In the genomic region with DNA sequence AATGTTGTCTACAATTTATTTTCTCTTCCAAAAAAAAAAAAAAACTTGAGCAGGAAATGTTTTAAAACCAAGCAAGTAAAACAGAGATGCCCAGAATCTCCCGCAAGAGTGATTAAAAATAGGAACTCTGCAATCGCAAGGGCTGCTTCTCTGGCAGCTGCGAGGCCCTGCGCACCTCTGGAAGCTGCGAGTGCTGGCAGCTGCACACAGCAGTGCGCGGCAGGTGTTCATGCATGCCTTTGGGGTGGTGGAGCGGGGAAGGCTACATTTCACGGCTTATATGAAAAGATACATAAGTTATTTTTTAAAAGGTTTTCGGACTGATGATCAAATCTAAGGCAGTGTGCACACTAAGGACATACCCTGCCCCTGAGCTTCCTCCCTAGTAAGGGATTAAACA, we compare ENCODE assay signal across 25 mouse cellular contexts.
DNase-seq lines count a peak whose midpoint lies in the region; ATAC-seq and TF ChIP-seq lines count a peak whose summit lies in the region.
"Had no signal": no experiment of that assay in that cellular context is flagged by ENCODE, and none has a peak within 500 bp of the region (broad histone marks: within the 10 kb centered on the region; RNA-seq: fewer than 3 reads in every experiment).

No protein-coding gene starts in this region.

- DNase-seq in kidney, adult 18-20 months, result peak; percentile 22
- peak; percentile 9 for DNase-seq in limb, embryonic 14.5 days (ENCODE audit: low spot score)
- no peak for DNase-seq in limb, embryonic 10.5 days (ENCODE audit: low spot score)
- peak; percentile 83 for DNase-seq in A20 (ENCODE audit: low read depth, low spot score)
- DNase-seq in brain, embryonic 14.5 days (ENCODE audit: low read depth), result peak; percentile 34
- DNase-seq: adrenal gland, adult 2 months; cerebellum, adult 8-10 months; cerebellum, postnatal 25 days; gastrocnemius, postnatal 25 days; heart, adult 11 months; liver, embryonic 13.5 days; lung, adult 18-20 months; lung, postnatal 4 days had no signal

- ATAC-seq in kidney, embryonic 15.5 days (replicated peaks; ENCODE audit: low FRiP score), result no peak
- no peak for ATAC-seq in limb, embryonic 14.5 days (ENCODE audit: low FRiP score, low read depth)
- ATAC-seq: activated CD4-positive, CD25-positive, alpha-beta regulatory T cell, adult 4 months; hindbrain, embryonic 16.5 days; intestine, embryonic 16.5 days; lung, postnatal 0 days had no signal

- H3K4me2 ChIP-seq in kidney, embryonic 15.5 days, result no peak overlapping the region
- no peak overlapping the region for H3K4me2 ChIP-seq in limb, embryonic 14.5 days (replicated peaks; ENCODE audit: low read depth, low read length, severe bottlenecking)
- H3K4me2 ChIP-seq: heart, embryonic 15.5 days; limb, embryonic 15.5 days; liver, embryonic 13.5 days; midbrain, embryonic 12.5 days; neural tube, embryonic 13.5 days had no signal

- H3K36me3 ChIP-seq in kidney, embryonic 15.5 days, result no peaks in the 10 kb centered on the region
- H3K36me3 ChIP-seq in limb, embryonic 14.5 days (ENCODE audit: control insufficient read depth, insufficient read depth, low read length), result no peaks in the 10 kb centered on the region
- no peaks in the 10 kb centered on the region for H3K36me3 ChIP-seq in limb, embryonic 10.5 days
- H3K36me3 ChIP-seq: heart, embryonic 10.5 days; heart, embryonic 15.5 days; limb, embryonic 15.5 days; liver, embryonic 13.5 days; midbrain, embryonic 12.5 days; neural tube, embryonic 13.5 days had no signal

- H3K9ac ChIP-seq in kidney, embryonic 15.5 days, result no peak overlapping the region
- H3K9ac ChIP-seq in limb, embryonic 14.5 days (ENCODE audit: low read depth, low read length, severe bottlenecking), result no peak overlapping the region
- H3K9ac ChIP-seq: heart, embryonic 15.5 days; limb, embryonic 15.5 days; liver, embryonic 13.5 days; midbrain, embryonic 12.5 days; neural tube, embryonic 13.5 days had no signal

- 72% methylated on average over 10 of the region's 10 CpGs for WGBS in kidney, embryonic 15.5 days
- 44% methylated on average over 10 of the region's 10 CpGs for WGBS in limb, embryonic 14.5 days
- WGBS in limb, embryonic 10.5 days, result 87% methylated on average over 10 of the region's 10 CpGs

- H3K27ac ChIP-seq in kidney, embryonic 15.5 days, result no peak overlapping the region
- H3K27ac ChIP-seq in limb, embryonic 14.5 days (replicated peaks; ENCODE audit: low read depth, low read length), result no peak overlapping the region
- no peak overlapping the region for H3K27ac ChIP-seq in limb, embryonic 10.5 days
- H3K27ac ChIP-seq: heart, embryonic 10.5 days; heart, embryonic 15.5 days; limb, embryonic 15.5 days; liver, embryonic 13.5 days; midbrain, embryonic 12.5 days; neural tube, embryonic 13.5 days had no signal

- no peak for TF ChIP-seq CTCF in brain, embryonic 14.5 days (IDR thresholded peaks at IDR 0.05; ENCODE audit: borderline replicate concordance, extremely low read depth, insufficient read depth, insufficient read length)

- H3K4me1 ChIP-seq in kidney, embryonic 15.5 days, result peaks cover 17% of the 10 kb centered on the region
- no peaks in the 10 kb centered on the region for H3K4me1 ChIP-seq in limb, embryonic 14.5 days (ENCODE audit: control insufficient read depth, insufficient read depth, low read length)
- 0 out of 2 replicates have a peak, but pooled peaks cover 5% of the 10 kb centered on the region for H3K4me1 ChIP-seq in limb, embryonic 10.5 days
- H3K4me1 ChIP-seq: heart, embryonic 10.5 days; heart, embryonic 15.5 days; limb, embryonic 15.5 days; liver, embryonic 13.5 days; megakaryocyte, embryonic 14.5 days had no signal

- H3K9me3 ChIP-seq in kidney, embryonic 15.5 days (replicated peaks), result no peaks in the 10 kb centered on the region; the same call in 1 of the 2 replicates
- no peaks in the 10 kb centered on the region for H3K9me3 ChIP-seq in limb, embryonic 14.5 days (ENCODE audit: control insufficient read depth, low read length)
- H3K9me3 ChIP-seq in limb, embryonic 10.5 days (replicated peaks), result no peaks in the 10 kb centered on the region
- H3K9me3 ChIP-seq: heart, embryonic 10.5 days; heart, embryonic 15.5 days; limb, embryonic 15.5 days; liver, embryonic 13.5 days; neural tube, embryonic 13.5 days had no signal

- TF ChIP-seq POLR2A in limb, embryonic 14.5 days (IDR thresholded peaks at IDR 0.05; ENCODE audit: borderline replicate concordance, extremely low read depth, insufficient read depth, insufficient read length), result no peak
- no peak for TF ChIP-seq POLR2A in brain, embryonic 14.5 days (IDR thresholded peaks at IDR 0.05; ENCODE audit: borderline replicate concordance, extremely low read depth, insufficient read depth, insufficient read length, poor library complexity, severe bottlenecking)

- H3K4me3 ChIP-seq in kidney, embryonic 15.5 days (replicated peaks), result no peak overlapping the region
- H3K4me3 ChIP-seq in limb, embryonic 14.5 days (replicated peaks; ENCODE audit: low read length), result no peak overlapping the region
- H3K4me3 ChIP-seq in limb, embryonic 10.5 days, result no peak overlapping the region
- H3K4me3 ChIP-seq: heart, embryonic 10.5 days; heart, embryonic 15.5 days; limb, embryonic 15.5 days; liver, embryonic 13.5 days; megakaryocyte, embryonic 14.5 days; midbrain, embryonic 12.5 days; neural tube, embryonic 13.5 days had no signal

- no peaks in the 10 kb centered on the region for H3K27me3 ChIP-seq in kidney, embryonic 15.5 days
- no peaks in the 10 kb centered on the region for H3K27me3 ChIP-seq in limb, embryonic 14.5 days (ENCODE audit: control insufficient read depth, insufficient read depth, low read length)
- no peaks in the 10 kb centered on the region for H3K27me3 ChIP-seq in limb, embryonic 10.5 days (ENCODE audit: low read depth, poor library complexity, severe bottlenecking)
- H3K27me3 ChIP-seq: CH12.LX; heart, embryonic 15.5 days; limb, embryonic 15.5 days; liver, embryonic 13.5 days; megakaryocyte, embryonic 14.5 days; neural tube, embryonic 13.5 days had no signal
